Mouse (Mus musculus) CH12.LX (cell line): ENCODE measurements at regions not wholly inside any gene's neighbourhood (a gene's known extent, or its start where the extent isn't known, plus 50 kb on each side); places are given as distances from the start of the nearest gene placed in this dataset.
A peak's percentile ranks its signal among the peaks of the same experiment; 100 is the strongest.

Experiments
- DNase-seq: peaks from one replicate; pipeline ENCODE4 v3.0.0-alpha.2; 2013; ENCODE audit errors: extremely low read depth
- H3K27ac ChIP-seq: 2 replicates; pipeline ENCODE4 v1.5.1; 2012; ENCODE audit warnings: low read depth, mild to moderate bottlenecking, control low read depth, moderate library complexity; ENCODE audit not compliant: insufficient read depth
- H3K27me3 ChIP-seq: replicated peaks from 2 replicates; pipeline ENCODE3; 2012; ENCODE audit warnings: inconsistent platforms
- H3K36me3 ChIP-seq, 2 experiments: replicated peaks in 1 of 2; 2 replicates each; pipeline versions ENCODE3 to v1.6.1; 2012; ENCODE audit warnings: inconsistent platforms in 1 of 2, low read length in 1 of 2, mild to moderate bottlenecking in 1 of 2, mixed read lengths in 1 of 2, moderate library complexity in 1 of 2; ENCODE audit not compliant: control insufficient read depth in 1 of 2, insufficient read depth in 1 of 2
- H3K4me1 ChIP-seq, 2 experiments: 2 replicates each; pipeline ENCODE4 v1.6.1; 2012; ENCODE audit warnings: inconsistent platforms in 1 of 2, moderate library complexity in 1 of 2; ENCODE audit not compliant: insufficient read depth in 2 of 2, control insufficient read depth in 1 of 2
- H3K4me2 ChIP-seq: 2 replicates; pipeline ENCODE4 v1.6.1; 2012; ENCODE audit warnings: low read depth, mild to moderate bottlenecking, control low read depth; ENCODE audit not compliant: poor library complexity, insufficient read depth, severe bottlenecking
- H3K4me3 ChIP-seq, 3 experiments: fragments of 150-350 bp in 1 of 3; sonication (generic) in 1 of 3; replicated peaks in 1 of 3; 2 replicates each; pipeline versions ENCODE3 to v1.5.1; 2011 to 2012; ENCODE audit warnings: low read depth in 2 of 3, low read length in 2 of 3, mild to moderate bottlenecking in 2 of 3, moderate library complexity in 2 of 3, control low read depth in 1 of 3, improper control_type of control experiment in 1 of 3, inconsistent platforms in 1 of 3, mixed read lengths in 1 of 3; ENCODE audit not compliant: poor library complexity in 1 of 3
- H3K79me2 ChIP-seq: replicated peaks from 2 replicates; pipeline ENCODE4 v1.6.1; 2012; ENCODE audit warnings: mild to moderate bottlenecking, moderate library complexity; ENCODE audit not compliant: control insufficient read depth, poor library complexity, insufficient read depth, severe bottlenecking; ENCODE audit errors: extremely low read depth
- H3K9ac ChIP-seq: 2 replicates; pipeline ENCODE4 v1.6.1; 2012; ENCODE audit warnings: low read depth, mild to moderate bottlenecking, control low read depth, moderate library complexity; ENCODE audit not compliant: insufficient read depth
- H3K9me3 ChIP-seq: replicated peaks from 2 replicates; pipeline ENCODE3; 2012; ENCODE audit warnings: low read length, inconsistent platforms, mixed read lengths
- CHD1 ChIP-seq: IDR thresholded peaks from 2 replicates; pipeline ENCODE4 v1.6.1; 2012; ENCODE audit warnings: low read depth, low read length, improper control_type of control experiment, inconsistent platforms
- CHD2 ChIP-seq: IDR thresholded peaks from 2 replicates; pipeline ENCODE4 v1.6.1; 2011; ENCODE audit warnings: low read length, improper control_type of control experiment
- E2F4 ChIP-seq: IDR thresholded peaks from 2 replicates; pipeline ENCODE4 v1.6.1; 2011; ENCODE audit warnings: low read depth, low read length, improper control_type of control experiment; ENCODE audit not compliant: insufficient replicate concordance
- ELF1 ChIP-seq: IDR thresholded peaks from 2 replicates; pipeline ENCODE4 v1.6.1; 2014; ENCODE audit warnings: low read depth, mild to moderate bottlenecking, inconsistent platforms, low read length, improper control_type of control experiment
- HCFC1 ChIP-seq: IDR thresholded peaks from 2 replicates; pipeline ENCODE4 v1.6.1; 2012; ENCODE audit warnings: low read depth, mild to moderate bottlenecking, inconsistent platforms, low read length, improper control_type of control experiment
- KAT2A ChIP-seq: IDR thresholded peaks from 2 replicates; pipeline ENCODE4 v1.6.1; 2012; ENCODE audit warnings: low read length, improper control_type of control experiment, inconsistent platforms; ENCODE audit not compliant: insufficient replicate concordance
- MAX ChIP-seq: IDR thresholded peaks from 2 replicates; pipeline ENCODE4 v1.6.1; 2011; ENCODE audit warnings: low read length, improper control_type of control experiment
- MEF2A ChIP-seq: IDR thresholded peaks from 2 replicates; pipeline ENCODE4 v1.6.1; 2014; ENCODE audit warnings: low read depth, mild to moderate bottlenecking, inconsistent platforms, low read length, improper control_type of control experiment, borderline replicate concordance
- MXI1 ChIP-seq: IDR thresholded peaks from 2 replicates; pipeline ENCODE4 v1.6.1; 2011; ENCODE audit warnings: mild to moderate bottlenecking, low read depth, low read length, improper control_type of control experiment
- MYC ChIP-seq: IDR thresholded peaks from 2 replicates; pipeline ENCODE4 v1.6.1; 2011; ENCODE audit warnings: low read depth, mild to moderate bottlenecking, improper control_type of control experiment, low read length
- NELFE ChIP-seq: IDR thresholded peaks from 2 replicates; pipeline ENCODE4 v1.6.1; 2011; ENCODE audit warnings: low read depth, low read length, improper control_type of control experiment
- NRF1 ChIP-seq: IDR thresholded peaks from 2 replicates; pipeline ENCODE4 v1.6.1; 2014; ENCODE audit warnings: low read depth, mild to moderate bottlenecking, inconsistent platforms, low read length, improper control_type of control experiment, moderate library complexity
- PAX5 ChIP-seq: IDR thresholded peaks from 2 replicates; pipeline ENCODE4 v1.6.1; 2012; ENCODE audit warnings: low read length, inconsistent platforms, mixed read lengths
- RAD21 ChIP-seq: IDR thresholded peaks from 2 replicates; pipeline ENCODE4 v1.6.1; 2011; ENCODE audit warnings: low read depth, mild to moderate bottlenecking, low read length, improper control_type of control experiment, moderate library complexity
- RCOR1 ChIP-seq: conservative IDR thresholded peaks from 2 replicates; pipeline ENCODE4 v1.6.1; 2012; ENCODE audit warnings: low read depth, mild to moderate bottlenecking, inconsistent platforms, low read length, improper control_type of control experiment
- SMC3 ChIP-seq: IDR thresholded peaks from 2 replicates; pipeline ENCODE4 v1.6.1; 2011; ENCODE audit warnings: low read depth, low read length, improper control_type of control experiment
- UBTF ChIP-seq: IDR thresholded peaks from 2 replicates; pipeline ENCODE4 v1.6.1; 2012; ENCODE audit warnings: low read depth, mild to moderate bottlenecking, inconsistent platforms, low read length, improper control_type of control experiment, moderate library complexity
- ZC3H11A ChIP-seq: IDR thresholded peaks from 2 replicates; pipeline ENCODE4 v1.6.1; 2012; ENCODE audit warnings: low read depth, mild to moderate bottlenecking, inconsistent platforms, low read length, improper control_type of control experiment
- ZKSCAN1 ChIP-seq: IDR thresholded peaks from 2 replicates; pipeline ENCODE4 v1.6.1; 2012; ENCODE audit warnings: low read depth, inconsistent platforms, low read length, improper control_type of control experiment, borderline replicate concordance
- dilution Hi-C: fragments of 300-500 bp; cut with MboI; formaldehyde crosslinking; loops from 2 replicates; pipeline ENCODE4 v1.14.3; 2020; ENCODE audit warnings: low sequenced_read_pairs; ENCODE audit not compliant: extremely low pct_unique_long_range_greater_than_20kb, extremely low pct_ligation_motif_present
- in situ Hi-C: fragments of 300-500 bp; cut with MboI; formaldehyde crosslinking; loops from 3 replicates; pipeline ENCODE4 v1.14.3; 2019; ENCODE audit warnings: low sequenced_read_pairs, low pct_ligation_motif_present, low pct_unique_long_range_greater_than_20kb, mixed read lengths

DNA sequence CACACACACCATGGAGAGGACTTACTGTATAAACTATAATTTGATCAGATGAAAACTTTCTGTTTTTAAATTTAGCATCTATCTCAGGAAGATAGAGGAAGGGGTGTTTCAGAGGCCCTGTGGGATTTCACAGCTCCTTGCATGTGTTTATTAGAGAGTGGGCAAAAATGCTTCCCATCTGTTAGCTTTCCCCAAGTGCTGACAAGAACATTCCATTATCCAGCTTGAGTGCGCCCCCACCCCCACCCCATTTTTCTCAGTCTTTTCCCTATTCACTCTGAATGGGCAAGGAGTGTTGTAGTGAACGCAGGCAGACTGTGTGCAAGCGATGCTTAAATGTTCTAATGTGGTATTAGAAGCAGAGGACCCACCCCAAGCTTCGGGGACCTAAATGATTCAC lies 228.2 kb upstream of the Fn1 start:
- H3K79me2 ChIP-seq: no peaks in the 10 kb centered on the region
- H3K27me3 ChIP-seq: no peaks in the 10 kb centered on the region
- H3K4me2 ChIP-seq: no peak overlapping the region
- in situ Hi-C loops (no loop called here), dilution Hi-C loops (no loop called here)
- no peak overlapping the region for H3K4me3 ChIP-seq
- no peak overlapping the region for H3K9ac ChIP-seq
- no peaks in the 10 kb centered on the region for H3K4me1 ChIP-seq
- H3K36me3 ChIP-seq: no peaks in the 10 kb centered on the region
- H3K9me3 ChIP-seq: no peaks in the 10 kb centered on the region
- TF ChIP-seq NRF1: no peak
- no peak for TF ChIP-seq ELF1
- no peak for TF ChIP-seq E2F4
- no peak for TF ChIP-seq ZC3H11A
- TF ChIP-seq UBTF: no peak
- no peak for TF ChIP-seq NELFE
- H3K27ac ChIP-seq: no peak overlapping the region
- DNase-seq: no peak

DNA sequence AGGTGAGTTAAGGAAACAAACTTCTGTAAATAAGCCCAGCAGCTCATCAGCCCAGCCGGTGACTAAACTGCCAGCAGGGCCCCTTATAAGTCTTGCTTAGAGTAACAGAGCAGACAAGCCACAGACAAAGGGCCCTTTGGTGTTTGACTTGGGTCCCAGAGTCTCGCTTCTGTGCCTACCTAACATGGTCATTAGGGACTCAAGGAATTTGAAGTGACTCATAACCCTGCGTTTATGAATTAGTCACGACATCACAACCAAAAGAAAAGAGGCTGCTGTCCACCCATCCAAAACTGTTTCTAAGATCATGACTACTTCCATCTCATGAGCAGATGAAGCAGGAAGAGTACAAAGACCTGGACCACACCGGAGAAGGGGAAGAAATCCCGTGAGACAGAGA lies 227.5 kb upstream of the Fn1 start:
- in situ Hi-C loops (no loop called here), dilution Hi-C loops (no loop called here)
- Histone ChIP-seq H3K36me3 (no peaks in the 10 kb centered on the region), H3K27me3 (no peaks in the 10 kb centered on the region), H3K4me1 (no peaks in the 10 kb centered on the region), H3K4me2 (no peak overlapping the region), H3K27ac (no peak overlapping the region), H3K4me3 (no peak overlapping the region), H3K9ac (no peak overlapping the region), H3K9me3 (no peaks in the 10 kb centered on the region), H3K79me2 (no peaks in the 10 kb centered on the region)
- no peak for TF ChIP-seq MEF2A
- no peak for TF ChIP-seq RAD21
- no peak for TF ChIP-seq CHD2
- no peak for TF ChIP-seq MXI1
- no peak for TF ChIP-seq RCOR1
- TF ChIP-seq CHD1: no peak
- TF ChIP-seq MYC: no peak
- TF ChIP-seq SMC3: no peak
- TF ChIP-seq MAX: no peak
- no peak for TF ChIP-seq KAT2A
- TF ChIP-seq ZKSCAN1: no peak
- no peak for TF ChIP-seq HCFC1
- no peak for TF ChIP-seq PAX5
- peak; percentile 3 for DNase-seq
